Mouse (Mus musculus) E14TG2a.4 (cell line): ENCODE data around the gene Cabp2.

Source experiments
- CTCF ChIP-seq: conservative IDR thresholded peaks from 2 replicates; pipeline ENCODE4 v1.5.1; 2014; ENCODE audit warnings: low read length
- NANOG ChIP-seq: IDR thresholded peaks from 2 replicates; pipeline ENCODE4 v1.6.1; 2014; ENCODE audit warnings: borderline replicate concordance, low read length, mixed read lengths
- POU5F1 ChIP-seq: IDR thresholded peaks from 2 replicates; pipeline ENCODE4 v1.6.1; 2014; ENCODE audit warnings: low read length, borderline replicate concordance

DNA sequence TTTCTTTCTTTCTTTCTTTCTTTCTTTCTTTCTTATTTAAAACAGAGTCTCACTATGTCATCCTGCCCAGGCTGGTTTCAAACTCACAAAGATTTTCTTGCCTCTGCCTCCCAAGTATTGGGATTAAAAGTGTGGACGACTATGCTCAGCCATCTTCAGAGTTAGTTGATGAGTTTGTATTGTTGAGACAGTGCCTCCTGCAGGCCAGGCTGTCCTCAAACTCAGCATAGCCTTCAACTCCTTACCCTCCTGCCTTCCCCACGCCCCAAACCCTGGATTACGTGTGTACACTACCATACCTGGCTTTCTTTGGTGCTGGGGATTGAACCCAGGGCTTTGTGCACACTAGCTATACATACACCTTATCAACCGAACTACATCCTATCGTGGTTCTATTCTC is 55.1 kb downstream of the Cabp2 start:
- peak; percentile 24 for TF ChIP-seq CTCF
- no peak for TF ChIP-seq POU5F1
- no peak for TF ChIP-seq NANOG
